Mouse (Mus musculus) intestine, embryonic 15.5 days (tissue): ENCODE measurements around the gene Ubxn4. TPM values are rescaled to one million over a fixed set of nuclear protein-coding genes. Genes with fewer than 3 reads are reported as not detected.
A peak's percentile ranks its signal among the peaks of the same experiment; 100 is the strongest.

Experiments
- ATAC-seq: fragments of 200-750 bp; cut with Nextera tagmentation; 2 replicates; pipeline ENCODE4 v1.8.0; 2017; ENCODE audit warnings: moderate TSS enrichment, moderate library complexity
- H3K27ac ChIP-seq: fragments of 300-500 bp; sonication (generic); 2 replicates; pipeline ENCODE4 v1.5.1; 2015; ENCODE audit warnings: mild to moderate bottlenecking, inconsistent platforms
- H3K27me3 ChIP-seq: fragments of 300-500 bp; sonication (generic); replicated peaks from 2 replicates; pipeline ENCODE4 v1.6.1; 2015; ENCODE audit warnings: inconsistent platforms
- H3K36me3 ChIP-seq: fragments of 300-500 bp; sonication (generic); 2 replicates; pipeline ENCODE4 v1.6.1; 2015; ENCODE audit warnings: inconsistent platforms
- H3K4me1 ChIP-seq: fragments of 300-500 bp; sonication (generic); replicated peaks from 2 replicates; pipeline ENCODE4 v1.6.1; 2015; ENCODE audit warnings: inconsistent platforms
- H3K4me2 ChIP-seq: fragments of 300-500 bp; sonication (generic); replicated peaks from 2 replicates; pipeline ENCODE4 v1.6.1; 2015; ENCODE audit warnings: mild to moderate bottlenecking, inconsistent platforms
- H3K4me3 ChIP-seq: fragments of 300-500 bp; sonication (generic); replicated peaks from 2 replicates; pipeline ENCODE4 v1.5.1; 2015; ENCODE audit warnings: inconsistent platforms
- H3K9ac ChIP-seq: fragments of 300-500 bp; sonication (generic); 2 replicates; pipeline ENCODE4 v1.6.1; 2015; ENCODE audit warnings: inconsistent platforms
- H3K9me3 ChIP-seq: fragments of 300-500 bp; sonication (generic); 2 replicates; pipeline ENCODE4 v1.6.1; 2016; ENCODE audit warnings: inconsistent platforms
- WGBS: fragments of 180-500 bp; shearing (Covaris S2); methylation state at CpG from one replicate; pipeline ENCODE4 v1.1.7; 2015; 5-methylcytosine and 5-hydroxymethylcytosine counted together
- microRNA counts: library from miRNA; unstranded; fragments of <30 nt; microRNA quantifications from one replicate; lab custom pipeline; 2016
- polyA plus RNA-seq: library from polyadenylated mRNA; unstranded; fragments of >200 nt; fragmentation: Nextera tagmentation; extraction: Ambion mirVana; gene quantifications from 2 replicates; pipeline ENCODE4 v1.2.1, GENCODE M21; 2015

Ubxn4 gene
- polyA plus RNA-seq, 1 experiment from 2014 or later: 89.9 TPM

GRCm38 (mm10) chr1:128323026-128323643 lies 79.4 kb downstream of the Ubxn4 start:
- Histone ChIP-seq H3K9me3 (no peaks in the 10 kb centered on the region), H3K9ac (no peak overlapping the region), H3K27me3 (no peaks in the 10 kb centered on the region), H3K27ac (no peak overlapping the region), H3K4me3 (no peak overlapping the region), H3K36me3 (no peaks in the 10 kb centered on the region), H3K4me2 (no peak overlapping the region), H3K4me1 (no peaks in the 10 kb centered on the region)
- ATAC-seq: peak; percentile 91
- 76% methylated on average over 8 of the region's 8 CpGs for WGBS

- no peaks in the 10 kb centered on the region for H3K27me3 ChIP-seq
- no peaks in the 10 kb centered on the region for H3K36me3 ChIP-seq
- WGBS: 94% methylated on average over 2 of the region's 2 CpGs
- H3K9ac ChIP-seq: no peak overlapping the region
- H3K27ac ChIP-seq: no peak overlapping the region
- H3K4me2 ChIP-seq: no peak overlapping the region
- no peak for ATAC-seq
- H3K4me1 ChIP-seq: no peaks in the 10 kb centered on the region
- H3K4me3 ChIP-seq: no peak overlapping the region
- H3K9me3 ChIP-seq: no peaks in the 10 kb centered on the region
Measured at GRCm38 (mm10) chr1:128324776-128325175, 81.0 kb downstream of the Ubxn4 start.

DNA sequence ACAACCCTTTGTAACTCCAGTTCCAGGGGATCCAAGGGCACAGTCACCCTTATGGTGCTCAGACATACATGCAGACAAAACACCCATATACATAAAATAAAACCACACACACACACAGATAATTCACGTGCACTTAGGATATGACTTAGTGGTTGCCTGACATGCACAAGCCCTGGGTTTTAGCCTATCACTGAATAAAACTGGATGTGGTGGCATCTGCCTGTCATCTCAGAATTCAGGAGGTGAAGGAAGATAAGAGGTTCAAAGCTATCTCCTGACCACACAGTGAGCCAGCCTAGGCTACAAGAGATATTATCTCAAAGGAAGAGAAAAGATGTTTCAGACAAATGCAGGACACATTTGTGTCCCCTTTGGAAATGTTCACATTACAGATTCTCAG lies 83.4 kb downstream of the Ubxn4 start:
- H3K9ac ChIP-seq: no peak overlapping the region
- no peaks in the 10 kb centered on the region for H3K27me3 ChIP-seq
- H3K27ac ChIP-seq: no peak overlapping the region

GRCm38 (mm10) chr1:128328218-128328617 lies 84.5 kb downstream of the Ubxn4 start, which contains the start of gene Lct:
Gene Lct (minus strand): TSS chr1:128328318.
- no peak within 1 kb of the TSS for H3K4me3 ChIP-seq
- no peak within 1 kb of the TSS for H3K27ac ChIP-seq
- peaks cover 9% of the 10 kb centered on the region for H3K36me3 ChIP-seq
- H3K4me2 ChIP-seq: no peak within 1 kb of the TSS
- H3K9me3 ChIP-seq: no peaks in the 10 kb centered on the region
- no peaks in the 10 kb centered on the region for H3K27me3 ChIP-seq
- WGBS: 72% methylated on average over 3 of the region's 3 CpGs
- no peaks in the 10 kb centered on the region for H3K4me1 ChIP-seq
- ATAC-seq: no peak; the same call in 1 of the 2 replicates
- no peak within 1 kb of the TSS for H3K9ac ChIP-seq

More for the DNA sequence above, 83.4 kb downstream of the Ubxn4 start:
- Histone ChIP-seq H3K4me3 (no peak overlapping the region), H3K36me3 (peaks cover 9% of the 10 kb centered on the region), H3K9me3 (no peaks in the 10 kb centered on the region), H3K4me2 (no peak overlapping the region), H3K4me1 (no peaks in the 10 kb centered on the region)
- no peak for ATAC-seq
- WGBS: 91% methylated on average over 1 of the region's 1 CpGs

MicroRNA genes within 50 kb of the gene (microRNA counts, 519-probe panel; counts per million panel counts)
- 2,616 counts per million, percentile 68 among the panel's probes with 10 or more counts for microRNA mmu-miR-128 (lab: Ali Mortazavi, UCI)

Other genes starting within 250 kb of the Ubxn4 start
- gene Zranb3, start 140.9 kb upstream of the Ubxn4 start, polyA plus RNA-seq: 5.7 and 6.7 TPM in 2 replicates
- gene R3hdm1, start 140.7 kb upstream of the Ubxn4 start, polyA plus RNA-seq: 56.0 and 56.3 TPM in 2 replicates
- 19.6 and 25.1 TPM in 2 replicates for gene Lct, start 84.4 kb downstream of the Ubxn4 start, polyA plus RNA-seq
- 243 and 257 TPM in 2 replicates for gene Mcm6, start 115.7 kb downstream of the Ubxn4 start, polyA plus RNA-seq
- 169 and 200 TPM in 2 replicates for gene Dars, start 173.4 kb downstream of the Ubxn4 start, polyA plus RNA-seq